Mouse (Mus musculus) gastrocnemius, postnatal 25 days (tissue): ENCODE data around the gene Hist2h2aa1. TPM values are rescaled to one million over a fixed set of nuclear protein-coding genes. Genes with fewer than 3 reads are reported as not detected.
"Not testable (repeated sequence)": the region's sequence is repeated elsewhere in the genome, so short reads cannot be mapped to it uniquely, and the experiment has no call there.

ENCODE experiments used
- DNase-seq: peaks from one replicate; pipeline ENCODE4 v3.0.0; 2022
- total RNA-seq, 2 experiments: library from RNA; stranded (reverse); gene quantifications; 1 replicate in 1 of 2; 2 replicates in 1 of 2; pipeline ENCODE4 v1.2.3; 2021

Gene Hist2h2aa1
- total RNA-seq, 2 experiments from 2014 or later = 4.9 to 5.7 TPM

DNA sequence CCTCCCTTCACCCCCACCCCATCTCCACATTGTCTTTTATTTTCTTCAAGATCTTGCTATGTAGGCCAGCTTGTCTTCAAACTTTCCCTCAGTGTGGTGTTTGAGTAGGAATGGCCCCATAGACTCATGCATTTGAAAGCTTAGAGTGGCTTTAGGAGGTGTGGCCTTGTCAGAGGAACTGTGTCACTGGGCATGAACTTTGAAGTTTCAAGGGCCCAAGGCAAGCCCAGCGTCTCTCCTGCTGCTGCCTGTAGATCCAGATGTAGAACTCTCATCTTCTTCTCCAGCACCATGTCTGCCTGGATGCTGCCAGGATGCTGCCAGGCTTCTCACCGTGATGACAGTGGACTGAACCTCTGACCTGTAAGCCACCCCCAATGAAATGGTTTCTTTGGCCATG, 16.5 kb upstream of the Hist2h2aa1 start:
- no peak for DNase-seq

DNA sequence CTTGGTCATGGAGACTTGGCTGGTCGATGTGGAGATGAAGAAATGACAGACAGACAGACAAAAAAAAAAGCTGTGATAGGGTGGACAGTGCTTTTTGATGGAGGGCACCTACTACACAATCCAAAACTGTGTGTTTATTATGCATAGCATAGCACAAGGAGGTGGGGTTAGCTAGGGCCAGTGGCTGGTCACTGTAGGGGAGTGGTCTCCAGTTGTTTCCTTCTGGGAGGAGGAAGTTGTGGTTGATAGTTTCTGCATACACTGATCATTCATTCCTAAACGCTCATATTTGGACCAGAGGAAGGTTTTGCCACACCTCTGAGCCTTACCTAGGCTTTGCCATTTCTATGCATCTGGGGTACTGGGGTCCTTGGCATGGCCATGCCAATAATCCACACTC, 14.9 kb upstream of the Hist2h2aa1 start:
- no peak for DNase-seq

DNA sequence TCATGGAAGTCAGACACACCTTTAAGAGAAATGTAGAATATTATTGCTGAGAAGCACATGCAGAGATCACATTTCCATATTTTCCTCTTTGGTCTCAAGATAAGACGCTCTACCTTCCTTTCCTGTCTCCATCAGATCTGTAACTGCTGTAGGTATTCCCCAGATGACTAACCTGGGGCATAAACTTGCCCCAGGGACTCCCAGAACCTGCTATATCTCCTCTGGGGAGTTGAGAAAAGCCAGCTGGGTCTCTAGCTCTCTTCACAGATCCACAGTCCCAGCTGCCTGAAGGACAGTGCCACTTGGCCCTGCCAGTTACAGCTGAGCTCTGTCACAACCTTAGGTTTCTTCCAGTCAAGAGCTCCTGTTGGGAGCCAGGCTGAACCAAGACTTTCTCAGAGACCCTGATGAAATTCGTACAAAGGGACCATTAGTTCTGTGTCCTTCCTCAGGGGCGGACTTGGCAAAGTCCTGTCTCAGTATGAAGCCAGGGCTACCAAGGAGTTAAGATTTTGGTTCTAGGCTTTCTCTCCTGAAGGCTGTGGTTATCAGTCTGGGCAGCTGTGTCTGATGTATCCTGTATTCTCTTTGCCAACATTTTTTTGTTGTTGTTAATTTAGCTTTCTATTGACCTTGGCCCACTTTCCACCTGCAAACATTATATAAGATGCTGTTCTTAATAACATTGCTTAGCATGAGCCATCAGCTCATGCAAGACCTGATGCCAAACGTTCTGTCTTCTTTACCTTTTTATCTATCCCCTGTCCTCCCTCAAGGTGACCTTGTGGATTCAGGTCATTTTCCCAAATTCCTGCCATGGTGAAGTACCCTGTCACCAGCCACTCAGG, 14.2 kb upstream of the Hist2h2aa1 start:
- DNase-seq = no peak

DNA sequence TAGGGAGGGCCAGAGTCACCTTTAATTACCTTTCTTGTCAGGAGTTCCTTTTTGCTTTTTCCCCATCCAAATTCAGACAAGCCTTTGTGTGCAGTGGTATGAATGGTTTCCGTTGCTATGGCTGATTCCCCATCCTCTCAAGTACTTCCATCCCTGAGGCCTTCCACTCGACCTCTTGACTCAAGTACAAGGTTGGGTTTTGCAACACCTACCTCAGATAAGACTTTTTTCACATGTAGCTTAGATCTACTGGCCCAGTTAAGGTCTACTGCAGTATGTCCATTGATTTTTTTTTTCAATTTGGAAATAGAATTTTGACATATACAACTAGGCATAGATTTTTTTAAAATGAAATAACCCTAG, 13.6 kb upstream of the Hist2h2aa1 start:
- DNase-seq = no peak

DNA sequence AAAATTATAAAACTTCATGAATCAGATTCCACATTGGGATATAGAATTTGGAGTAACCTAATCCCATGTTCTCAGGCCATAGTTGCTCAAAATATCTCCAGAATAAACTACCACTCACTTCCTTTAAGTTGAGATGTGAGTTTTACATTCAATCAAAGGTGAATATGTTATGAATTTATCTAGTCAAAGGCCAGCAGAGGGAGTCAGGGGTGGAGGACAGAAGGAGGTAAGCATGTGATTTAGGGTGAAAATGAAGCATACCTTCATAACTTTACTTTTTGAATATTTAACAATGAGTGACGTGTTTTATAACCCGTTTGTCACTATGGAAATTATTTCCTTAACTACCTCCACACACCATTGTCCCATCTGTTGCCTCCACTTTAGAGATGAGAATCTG, 10.4 kb upstream of the Hist2h2aa1 start:
- DNase-seq = no peak

DNA sequence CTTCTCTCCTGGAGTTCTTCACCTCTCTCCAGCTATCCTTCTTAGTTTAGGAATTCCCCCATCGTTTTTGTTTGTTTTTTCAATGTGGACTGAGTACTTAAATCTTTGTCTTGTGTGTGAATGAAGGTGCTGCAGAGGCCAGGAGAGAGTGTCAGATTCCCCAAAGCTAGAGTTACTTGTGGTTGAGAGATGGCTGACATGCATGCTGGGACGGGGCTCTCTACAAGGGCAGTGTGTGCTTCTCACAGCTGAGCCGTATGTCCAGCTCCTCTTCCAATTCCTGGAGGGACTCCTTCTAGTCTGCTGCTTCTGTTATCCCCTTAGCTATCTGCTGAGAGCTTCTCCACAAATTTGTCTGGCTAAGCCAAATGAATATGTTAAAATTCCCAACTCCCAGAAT, 9.5 kb upstream of the Hist2h2aa1 start:
- no peak for DNase-seq

DNA sequence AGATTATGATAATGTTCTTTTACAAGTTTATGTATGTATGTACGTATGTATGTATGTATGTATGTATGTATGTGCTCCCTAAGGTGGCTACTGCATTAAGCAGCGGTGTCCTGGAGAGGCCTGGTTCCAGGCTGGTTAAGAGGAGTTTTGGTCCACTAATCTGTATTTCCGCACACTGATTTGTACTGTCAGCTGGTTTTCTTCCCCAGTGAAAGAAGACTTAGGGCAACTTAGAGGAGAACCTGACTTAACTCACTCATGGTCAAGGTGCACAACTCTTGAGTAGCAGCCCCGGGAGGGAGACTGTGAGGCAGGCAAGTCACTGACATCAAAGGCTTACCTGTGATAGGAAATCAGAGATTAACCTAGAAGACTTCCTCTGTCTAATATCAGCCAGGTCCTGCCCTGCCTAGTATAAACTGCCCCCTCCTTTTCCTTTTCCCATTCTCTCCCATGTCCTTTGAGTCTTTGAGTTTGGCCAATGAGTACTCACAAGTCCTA, 8.4 kb upstream of the Hist2h2aa1 start:
- no peak for DNase-seq

DNA sequence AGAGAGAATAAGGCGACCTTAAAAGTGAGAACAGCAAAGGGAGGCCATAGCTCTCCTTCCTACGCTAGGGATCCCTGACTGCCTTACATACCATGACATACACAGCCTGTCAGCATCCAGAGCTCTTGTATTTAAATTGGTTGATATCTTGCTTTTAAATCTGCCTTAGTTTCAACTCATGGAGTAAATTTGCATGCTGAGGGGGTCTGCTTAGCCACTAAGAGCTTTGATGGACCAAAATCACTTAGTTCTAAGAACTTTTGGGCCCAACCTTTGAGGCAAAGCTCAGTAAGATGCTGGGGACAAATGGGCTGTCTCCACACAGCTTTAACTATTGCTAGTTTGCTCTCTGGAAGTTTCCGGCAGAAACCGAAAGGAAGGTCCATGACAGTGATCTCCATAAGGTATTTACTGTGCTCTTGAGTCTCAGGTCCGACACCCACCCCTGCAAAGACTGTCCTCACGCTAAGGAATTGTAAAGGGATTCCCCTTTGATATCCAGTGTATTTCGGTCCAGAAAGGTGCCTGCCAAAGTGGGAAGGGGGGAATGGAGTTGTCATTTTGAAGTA, 7.9 kb upstream of the Hist2h2aa1 start:
- DNase-seq = no peak

DNA sequence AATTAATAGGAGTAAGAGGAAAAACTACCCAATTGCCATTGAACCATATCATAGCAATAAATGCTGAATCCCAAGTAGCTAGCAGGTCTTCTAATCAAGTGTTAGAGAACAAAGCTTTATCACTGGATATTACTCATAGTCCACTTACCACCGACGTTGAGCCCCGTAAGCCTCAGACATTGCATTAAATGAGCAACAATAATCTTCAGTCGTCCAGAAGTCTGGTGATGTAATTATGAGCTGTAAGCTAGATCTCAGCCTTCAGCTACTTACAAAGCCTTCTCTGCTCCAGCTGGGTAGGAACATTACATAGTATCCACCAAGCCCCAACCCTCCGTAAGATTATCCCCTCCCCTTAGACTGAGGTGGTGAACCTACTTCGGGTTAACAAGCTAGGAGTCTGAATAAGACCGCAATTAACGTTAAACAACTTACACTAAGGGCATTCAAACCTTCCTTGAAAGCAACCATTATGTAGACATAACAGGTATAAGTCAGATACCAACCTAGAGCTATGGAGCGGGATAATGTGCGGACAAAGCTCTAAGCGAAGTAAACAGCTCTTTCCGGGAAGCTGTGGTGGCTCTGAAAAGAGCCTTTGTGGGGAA, 7.3 kb upstream of the Hist2h2aa1 start:
- DNase-seq = no peak

DNA sequence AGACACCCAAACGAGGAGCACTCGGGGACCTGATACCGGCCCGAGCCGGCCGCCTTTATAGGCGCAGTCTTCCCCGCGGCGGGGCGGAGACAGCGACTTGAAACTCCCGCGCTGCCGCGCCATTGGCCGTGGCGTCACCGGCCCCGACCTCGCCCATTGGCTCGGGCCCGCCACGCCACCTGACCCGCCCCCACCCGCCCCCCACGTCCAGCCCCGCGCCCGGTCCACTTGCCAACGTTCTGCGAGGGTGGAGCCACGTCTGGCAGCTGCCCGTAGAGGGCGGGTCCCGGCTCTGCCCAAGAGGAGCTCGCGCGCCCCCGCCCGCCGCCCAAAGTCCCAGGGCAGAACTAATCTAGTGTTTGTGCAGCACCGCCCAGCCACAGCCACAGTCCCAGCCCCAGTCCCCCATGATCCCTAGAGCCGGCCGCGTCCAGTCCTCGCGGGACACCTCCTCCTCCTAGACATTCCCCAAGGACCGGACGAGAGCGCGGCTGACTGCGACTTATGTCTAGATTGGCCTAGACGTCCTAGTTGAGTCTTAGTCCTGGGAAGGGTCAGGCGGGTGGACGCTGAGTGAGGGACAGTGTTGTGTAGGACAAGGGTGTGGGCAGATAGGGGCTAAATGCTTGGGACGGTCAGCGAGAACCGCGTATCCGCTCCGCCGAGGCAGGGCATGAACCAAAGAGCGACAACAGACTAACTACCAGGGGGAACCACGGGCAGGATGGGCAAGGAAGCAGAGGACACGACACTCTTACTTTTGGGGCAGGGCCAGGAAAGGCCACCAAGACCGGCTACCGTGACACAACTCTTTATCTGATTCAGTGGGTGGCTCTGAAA, 6.1 kb upstream of the Hist2h2aa1 start, which contains the start of gene Hist2h3c2:
Hist2h3c2 (minus strand) TSS at position 174 of the 840 bp plus-strand sequence.
- DNase-seq = peak; percentile 85

DNA sequence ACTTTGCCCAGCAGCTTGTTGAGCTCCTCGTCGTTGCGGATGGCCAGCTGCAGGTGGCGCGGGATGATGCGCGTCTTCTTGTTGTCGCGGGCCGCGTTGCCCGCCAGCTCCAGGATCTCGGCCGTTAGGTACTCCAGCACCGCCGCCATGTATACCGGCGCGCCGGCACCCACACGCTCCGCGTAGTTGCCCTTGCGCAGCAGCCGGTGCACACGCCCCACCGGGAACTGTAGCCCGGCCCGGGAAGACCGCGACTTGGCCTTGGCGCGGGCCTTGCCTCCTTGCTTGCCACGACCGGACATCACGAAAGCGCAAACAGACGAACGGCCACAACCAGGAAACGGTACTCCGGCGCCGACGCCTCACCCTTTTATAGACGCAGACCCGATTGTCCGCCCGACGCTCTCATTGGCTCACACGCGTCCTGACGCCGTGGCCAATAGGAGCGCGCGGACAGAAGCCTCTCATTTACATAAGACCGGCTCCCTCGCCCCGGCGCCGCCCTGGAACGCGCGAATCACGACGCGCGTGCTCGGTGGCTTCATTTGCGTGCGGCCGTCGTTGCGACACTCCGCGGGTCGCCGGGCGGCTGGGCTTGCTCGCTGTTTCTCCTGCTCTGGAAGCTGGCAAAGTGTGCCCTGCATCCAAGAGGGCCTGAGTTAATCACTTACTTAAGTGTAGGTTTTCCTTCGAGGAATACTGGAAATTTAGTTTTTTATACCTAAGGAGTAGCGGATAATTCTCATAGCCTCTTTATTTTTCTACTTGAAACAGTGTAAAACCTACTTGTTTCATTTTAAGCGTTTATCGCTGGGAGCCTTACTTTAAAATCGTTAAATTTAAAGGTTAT, 5.1 kb upstream of the Hist2h2aa1 start, which contains the start of gene Hist2h2aa2:
Hist2h2aa2 (minus strand) TSS at position 328 of the 850 bp plus-strand sequence.
- peak; percentile 94 for DNase-seq

DNA sequence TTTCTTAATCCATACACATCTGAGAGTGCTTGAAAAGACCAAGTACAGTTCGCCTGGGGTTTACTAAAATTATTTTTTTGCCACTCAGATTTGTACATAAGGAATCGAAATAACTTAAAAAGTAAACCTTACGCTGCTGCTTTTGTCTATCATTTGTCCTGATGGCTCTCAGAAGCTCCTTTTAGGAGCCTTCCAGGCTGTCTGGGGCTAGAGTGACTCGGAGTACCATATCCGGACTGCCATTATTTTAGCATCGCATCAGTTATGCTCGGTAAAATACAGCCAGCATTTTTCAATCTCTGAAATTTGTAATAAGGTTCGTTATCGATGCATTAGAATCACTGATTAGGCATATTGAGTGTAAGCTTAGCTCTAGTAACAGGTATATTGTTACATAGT, 4.5 kb upstream of the Hist2h2aa1 start:
- no peak for DNase-seq

DNA sequence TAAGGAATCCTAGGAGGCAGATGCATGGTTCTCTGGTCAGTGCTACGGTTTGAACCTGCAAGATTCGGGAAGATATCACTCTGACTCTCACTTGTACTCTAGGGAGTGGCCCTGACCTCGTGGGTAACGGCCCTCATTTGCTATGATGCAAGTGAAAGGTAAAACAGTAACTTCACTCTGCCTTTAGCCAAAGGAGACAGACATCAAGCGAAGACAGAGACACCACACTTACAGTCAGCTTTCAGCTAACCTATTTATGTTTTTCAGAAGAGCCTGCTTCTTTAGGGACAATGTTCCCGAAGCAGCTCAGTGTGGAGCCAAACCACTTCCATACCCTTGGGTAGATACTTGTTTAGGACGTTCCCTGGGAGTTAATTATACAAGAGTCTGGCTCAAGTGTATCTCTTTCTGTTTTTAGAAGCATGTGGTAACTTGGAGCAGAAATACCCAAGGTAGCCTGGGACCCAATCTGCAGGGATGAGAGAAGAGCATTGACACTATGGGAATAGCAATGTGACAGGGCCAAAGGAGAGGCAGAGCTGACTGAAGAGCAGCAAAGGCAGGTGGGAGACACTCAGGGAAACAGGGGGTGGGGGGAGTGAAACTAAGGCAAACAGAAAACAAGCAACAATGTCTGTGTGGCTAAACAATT, 1.2 kb upstream of the Hist2h2aa1 start:
- no peak for DNase-seq

DNA sequence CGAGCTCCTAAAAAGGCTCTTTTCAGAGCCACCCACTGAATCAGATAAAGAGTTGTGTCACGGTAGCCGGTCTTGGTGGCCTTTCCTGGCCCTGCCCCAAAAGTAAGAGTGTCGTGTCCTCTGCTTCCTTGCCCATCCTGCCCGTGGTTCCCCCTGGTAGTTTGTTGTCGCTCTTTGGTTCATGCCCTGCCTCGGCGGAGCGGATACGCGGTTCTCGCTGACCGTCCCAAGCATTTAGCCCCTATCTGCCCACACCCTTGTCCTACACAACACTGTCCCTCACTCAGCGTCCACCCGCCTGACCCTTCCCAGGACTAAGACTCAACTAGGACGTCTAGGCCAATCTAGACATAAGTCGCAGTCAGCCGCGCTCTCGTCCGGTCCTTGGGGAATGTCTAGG, 721 bp downstream of the Hist2h2aa1 start:
- not testable (repeated sequence) for DNase-seq

DNA sequence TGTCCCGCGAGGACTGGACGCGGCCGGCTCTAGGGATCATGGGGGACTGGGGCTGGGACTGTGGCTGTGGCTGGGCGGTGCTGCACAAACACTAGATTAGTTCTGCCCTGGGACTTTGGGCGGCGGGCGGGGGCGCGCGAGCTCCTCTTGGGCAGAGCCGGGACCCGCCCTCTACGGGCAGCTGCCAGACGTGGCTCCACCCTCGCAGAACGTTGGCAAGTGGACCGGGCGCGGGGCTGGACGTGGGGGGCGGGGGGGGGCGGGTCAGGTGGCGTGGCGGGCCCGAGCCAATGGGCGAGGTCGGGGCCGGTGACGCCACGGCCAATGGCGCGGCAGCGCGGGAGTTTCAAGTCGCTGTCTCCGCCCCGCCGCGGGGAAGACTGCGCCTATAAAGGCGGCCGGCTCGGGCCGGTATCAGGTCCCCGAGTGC, 1.1 kb downstream of the Hist2h2aa1 start, which contains the start of gene Hist2h3c1:
Hist2h3c1 (plus strand) TSS at position 259 of the 430 bp plus-strand sequence.
- DNase-seq = peak; percentile 47

DNA sequence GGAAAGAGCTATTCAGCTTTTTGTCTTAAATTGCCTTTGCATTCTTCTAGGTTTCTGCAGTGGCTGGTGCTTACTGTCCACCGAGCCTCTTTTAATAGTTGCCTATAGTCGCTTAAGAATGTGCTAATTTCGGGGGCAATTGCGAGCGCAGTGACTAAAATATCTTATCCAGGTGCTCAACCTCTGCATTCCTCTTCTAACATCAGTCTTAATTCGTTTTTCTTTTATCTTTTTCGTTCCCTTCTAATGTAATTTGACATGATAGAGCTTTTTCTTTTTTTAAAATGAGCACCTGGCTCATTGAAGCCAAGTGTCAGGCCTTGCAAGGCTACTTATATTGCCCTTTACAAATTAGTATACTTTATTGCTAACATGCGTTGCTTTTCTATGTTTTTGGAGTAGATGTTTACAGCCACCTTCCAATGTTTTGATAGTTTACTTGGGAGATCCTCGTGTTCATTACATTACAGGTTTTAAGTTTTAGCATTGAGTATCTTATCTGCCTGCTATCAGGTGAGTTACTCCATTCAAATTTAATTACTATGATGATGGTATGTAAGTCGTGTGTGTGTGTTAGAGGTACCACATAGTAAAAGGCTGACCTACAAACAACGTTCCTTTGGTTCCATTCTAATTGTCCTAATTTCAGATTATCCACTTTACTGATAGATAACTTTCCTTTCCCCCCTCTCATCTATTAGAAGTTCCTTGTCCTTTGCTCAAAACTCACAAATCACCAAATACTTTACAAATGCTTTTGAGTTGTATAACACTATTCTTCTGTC, 2.3 kb downstream of the Hist2h2aa1 start:
- no peak for DNase-seq

DNA sequence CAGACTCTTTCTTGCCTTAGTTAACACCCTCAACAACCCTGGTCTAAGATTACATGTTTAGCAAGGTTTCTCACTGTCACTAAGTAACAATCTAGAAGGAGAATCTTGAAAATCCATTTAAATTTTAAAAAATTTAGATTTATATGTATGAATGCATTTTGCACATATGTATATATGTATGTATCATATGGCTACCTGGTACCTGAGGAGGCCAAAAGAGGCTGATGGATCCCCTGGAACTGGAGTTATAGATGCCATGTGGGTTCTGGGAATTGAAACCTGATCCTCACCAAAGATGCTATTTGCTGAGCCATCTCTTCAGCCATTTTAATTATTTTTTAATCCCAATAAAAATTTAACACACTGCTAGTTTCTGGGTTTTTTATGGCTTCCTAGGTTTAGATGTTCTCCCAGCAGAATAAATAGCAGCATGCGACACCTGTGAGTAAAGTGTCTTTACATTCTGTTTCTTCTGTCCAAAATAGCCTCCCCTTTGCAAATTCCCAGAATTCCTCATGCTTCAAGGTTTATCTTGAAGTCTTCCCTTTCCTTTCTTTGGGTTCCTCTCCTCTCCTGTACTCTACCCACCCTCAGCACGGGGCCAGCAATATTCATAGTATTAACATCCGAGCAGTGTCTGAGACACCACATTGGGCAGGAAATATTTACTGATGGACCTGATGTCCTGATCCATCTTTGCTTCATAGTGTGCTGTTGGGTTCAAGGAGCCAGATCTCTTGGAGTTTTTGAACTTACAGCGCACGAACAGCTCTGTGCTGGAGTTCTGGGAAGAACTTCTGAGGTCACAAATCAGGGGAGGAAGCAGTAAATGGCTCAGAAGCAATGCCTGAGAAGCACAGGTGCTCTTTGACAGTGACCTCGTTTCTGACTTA, 3.1 kb downstream of the Hist2h2aa1 start:
- no peak for DNase-seq

DNA sequence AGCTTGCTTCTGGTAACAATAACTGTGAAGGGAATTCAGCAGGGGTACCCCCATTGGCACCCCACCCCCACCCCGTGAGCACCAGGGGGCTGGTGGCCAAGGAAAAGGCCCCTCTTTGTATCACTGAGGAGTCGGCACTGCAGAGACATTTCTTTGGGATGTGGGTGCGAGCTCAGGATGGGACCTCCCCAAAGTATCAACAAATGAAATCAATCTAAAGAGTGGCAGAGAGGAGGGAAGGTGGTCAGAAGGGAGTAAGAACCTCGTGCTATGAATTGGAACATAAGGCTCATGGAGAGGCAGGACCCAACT, 3.7 kb downstream of the Hist2h2aa1 start:
- DNase-seq = no peak

DNA sequence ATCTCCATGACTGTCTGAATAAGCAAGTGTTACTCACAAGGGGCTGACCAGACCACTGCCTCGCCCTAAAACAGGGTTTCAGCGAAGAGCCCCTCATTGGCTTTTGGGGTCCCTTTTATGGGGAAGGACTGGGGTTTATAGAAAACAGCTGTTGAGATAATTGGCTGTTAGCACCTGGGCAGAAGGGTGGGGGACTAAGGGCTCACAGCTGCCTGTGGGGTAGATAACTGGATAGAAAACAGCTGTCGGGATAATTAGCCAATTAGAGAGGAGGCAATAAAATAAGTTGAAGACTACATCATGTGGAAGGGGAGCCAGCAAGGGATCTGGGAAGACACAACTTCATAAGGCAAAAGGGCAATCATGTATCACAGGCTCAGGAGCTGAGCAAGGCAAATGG, 5.6 kb downstream of the Hist2h2aa1 start:
- no peak for DNase-seq
